ENCODE assay signal across 21 mouse cellular contexts in genomic region chr17:46021173-46021572, GRCm38 (mm10). TPM values are rescaled to one million over a fixed set of nuclear protein-coding genes. Genes with fewer than 3 reads are reported as not detected.
DNase-seq lines count a peak whose midpoint lies in the region; ATAC-seq and TF ChIP-seq lines count a peak whose summit lies in the region.
"Had no signal": no experiment of that assay in that cellular context is flagged by ENCODE, and none has a peak within 500 bp of the region (broad histone marks: within the 10 kb centered on the region; RNA-seq: fewer than 3 reads in every experiment).

No protein-coding gene starts in this region.

- H3K9me3 ChIP-seq in heart, postnatal 0 days (replicated peaks; ENCODE audit: control insufficient read depth, low read length), result no peaks in the 10 kb centered on the region
- H3K9me3 ChIP-seq in intestine, postnatal 0 days (ENCODE audit: control insufficient read depth), result no peaks in the 10 kb centered on the region
- no peaks in the 10 kb centered on the region for H3K9me3 ChIP-seq in intestine, embryonic 15.5 days
- H3K9me3 ChIP-seq: G1E had no signal

- ATAC-seq in heart, postnatal 0 days (ENCODE audit: insufficient read depth, low read depth), result no peak
- no peak for ATAC-seq in intestine, postnatal 0 days
- no peak for ATAC-seq in intestine, embryonic 15.5 days
- ATAC-seq: activated CD4-positive, CD25-positive, alpha-beta regulatory T cell, adult 4 months; CD4-positive, CD25-positive, alpha-beta regulatory T cell, adult 4 months; Patski had no signal

- no peaks in the 10 kb centered on the region for H3K27me3 ChIP-seq in heart, postnatal 0 days (ENCODE audit: control insufficient read depth, insufficient read depth, low read length)
- no peaks in the 10 kb centered on the region for H3K27me3 ChIP-seq in intestine, postnatal 0 days (replicated peaks; ENCODE audit: control insufficient read depth, insufficient read depth, low read length)
- no peaks in the 10 kb centered on the region for H3K27me3 ChIP-seq in intestine, embryonic 15.5 days (replicated peaks)
- H3K27me3 ChIP-seq in myocyte (ENCODE audit: control insufficient read depth, insufficient read depth, insufficient read length), result no peaks in the 10 kb centered on the region
- H3K27me3 ChIP-seq: CH12.LX, Patski had no signal

- H3K9ac ChIP-seq in heart, postnatal 0 days (replicated peaks; ENCODE audit: low read depth, low read length), result no peak overlapping the region
- H3K9ac ChIP-seq in intestine, postnatal 0 days (ENCODE audit: low read depth, low read length), result no peak overlapping the region
- H3K9ac ChIP-seq in intestine, embryonic 15.5 days, result no peak overlapping the region

- H3K4me2 ChIP-seq in heart, postnatal 0 days (ENCODE audit: low read depth, low read length), result no peak overlapping the region
- no peak overlapping the region for H3K4me2 ChIP-seq in intestine, postnatal 0 days (replicated peaks; ENCODE audit: low read depth)
- no peak overlapping the region for H3K4me2 ChIP-seq in intestine, embryonic 15.5 days (replicated peaks)
- H3K4me2 ChIP-seq in myocyte (ENCODE audit: low read depth), result no peak overlapping the region

- DNase-seq in gastrocnemius, adult 2 months, result no peak
- no peak for DNase-seq in gastrocnemius, postnatal 36 days
- no peak for DNase-seq in heart, postnatal 0 days (ENCODE audit: low spot score)
- no peak for DNase-seq in heart, adult 8-10 months (ENCODE audit: low spot score)
- no peak for DNase-seq in kidney, postnatal 14 days
- DNase-seq: adrenal gland, adult 2 months; adrenal gland, adult 8-10 months; adrenal gland, postnatal 14 days; adrenal gland, postnatal 25 days; adrenal gland, postnatal 36 days; B cell, adult 2 months; cerebellum, adult 11 months; cerebellum, adult 11-12 months had no signal

- TF ChIP-seq CTCF in gastrocnemius, adult 2 months (IDR thresholded peaks at IDR 0.05), result no peak
- TF ChIP-seq CTCF in heart, postnatal 0 days (IDR thresholded peaks at IDR 0.05; ENCODE audit: low read depth), result no peak
- TF ChIP-seq CTCF in intestine, postnatal 0 days (IDR thresholded peaks at IDR 0.05; ENCODE audit: low read depth), result no peak

- intact Hi-C loops in gastrocnemius, adult 2 months (cut with DNase I), result no loop called here
- intact Hi-C loops in gastrocnemius, postnatal 36 days (cut with DNase I), result no loop called here

- 92% methylated on average over 7 of the region's 7 CpGs for WGBS in heart, postnatal 0 days
- 87% methylated on average over 7 of the region's 7 CpGs for WGBS in intestine, postnatal 0 days
- 92% methylated on average over 7 of the region's 7 CpGs for WGBS in intestine, embryonic 15.5 days

- peak overlapping the region; percentile 8; the same call in 1 of the 2 replicates for H3K27ac ChIP-seq in gastrocnemius, adult 2 months
- H3K27ac ChIP-seq in heart, postnatal 0 days (ENCODE audit: low read depth), result 0 out of 2 replicates have a peak overlapping the region, but pooled peaks have one; percentile 4
- peak overlapping the region; percentile 21; the same call in 1 of the 2 replicates for H3K27ac ChIP-seq in intestine, postnatal 0 days (ENCODE audit: low read depth, low read length)
- no peak overlapping the region for H3K27ac ChIP-seq in intestine, embryonic 15.5 days

- H3K36me3 ChIP-seq in heart, postnatal 0 days (replicated peaks; ENCODE audit: control insufficient read depth, insufficient read depth, low read length), result peaks cover 93% of the 10 kb centered on the region
- peaks cover 92% of the 10 kb centered on the region for H3K36me3 ChIP-seq in intestine, postnatal 0 days (ENCODE audit: control insufficient read depth, insufficient read depth)
- peaks cover 61% of the 10 kb centered on the region for H3K36me3 ChIP-seq in intestine, embryonic 15.5 days
- peaks cover 96% of the 10 kb centered on the region for H3K36me3 ChIP-seq in myocyte (ENCODE audit: control insufficient read depth, insufficient read depth)

- H3K79me2 ChIP-seq in myocyte (ENCODE audit: control insufficient read depth, insufficient read depth), result peaks cover 52% of the 10 kb centered on the region

- no peak overlapping the region for H3K4me3 ChIP-seq in gastrocnemius, adult 2 months
- H3K4me3 ChIP-seq in heart, postnatal 0 days (ENCODE audit: low read depth, low read length), result no peak overlapping the region
- H3K4me3 ChIP-seq in intestine, postnatal 0 days (ENCODE audit: low read depth, low read length), result no peak overlapping the region
- H3K4me3 ChIP-seq in intestine, embryonic 15.5 days (replicated peaks), result no peak overlapping the region
- no peak overlapping the region for H3K4me3 ChIP-seq in myocyte

- peak; percentile 58 for TF ChIP-seq POLR2A in myocyte (IDR thresholded peaks at IDR 0.05; ENCODE audit: insufficient read length, low read depth)

- no peak overlapping the region for H3ac ChIP-seq in myocyte (ENCODE audit: control insufficient read depth, insufficient read length)

- TF ChIP-seq EP300 in heart, postnatal 0 days (IDR thresholded peaks at IDR 0.05; ENCODE audit: low read depth), result no peak

- H3K4me1 ChIP-seq in heart, postnatal 0 days (ENCODE audit: control insufficient read depth, insufficient read depth), result peaks cover 7% of the 10 kb centered on the region; the same call in 1 of the 2 replicates
- H3K4me1 ChIP-seq in intestine, postnatal 0 days (replicated peaks; ENCODE audit: control insufficient read depth, insufficient read depth, low read length), result no peaks in the 10 kb centered on the region; the same call in 1 of the 2 replicates
- H3K4me1 ChIP-seq in intestine, embryonic 15.5 days (replicated peaks), result peaks cover 4% of the 10 kb centered on the region

TF ChIP-seq in myocyte, 11 proteins besides CTCF, POLR2A, EP300 and RAD21:
- TF ChIP-seq REST (IDR thresholded peaks at IDR 0.05; ENCODE audit: insufficient read depth, insufficient read length) (no peak), POLR2AphosphoS2 (IDR thresholded peaks at IDR 0.05; ENCODE audit: insufficient read length, low read depth) (peak; percentile 81)
TF ChIP-seq in myocyte: peak in this region for 1.

RNA-seq across cellular contexts. Expression of gene Vegfa, which starts 11.0 kb away (rescaled TPM):
- 100 to 1,000 TPM; 135 to 219 TPM for total RNA-seq in gastrocnemius, adult 2 months (2021)
- 100 to 1,000 TPM; 137 to 152 TPM for total RNA-seq in gastrocnemius, postnatal 36 days (2021)
- total RNA-seq in heart, postnatal 0 days (2014; rRNA removed; ENCODE audit: low replicate concordance), result 122 and 224 TPM in 2 replicates
- 5.0 and 5.2 TPM in 2 replicates for polyA plus RNA-seq in heart, postnatal 0 days (2015; fragmentation: Nextera tagmentation; extraction: Ambion mirVana)
- total RNA-seq in heart, adult 8-10 months (2022), result 100 to 1,000 TPM; 195 to 267 (median 235) TPM
- 5.9 and 8.2 TPM in 2 replicates for polyA plus RNA-seq in intestine, postnatal 0 days (2015; fragmentation: Nextera tagmentation; extraction: Ambion mirVana)
- polyA plus RNA-seq in intestine, embryonic 15.5 days (2015; fragmentation: Nextera tagmentation; extraction: Ambion mirVana), result 3.6 and 4.7 TPM in 2 replicates
- 177 TPM for polyA plus RNA-seq in myocyte (2012; fragmentation: generic; extraction: Trizol)
- polyA plus RNA-seq: activated CD4-positive, CD25-positive, alpha-beta regulatory T cell, adult 4 months; CD4-positive, CD25-positive, alpha-beta regulatory T cell, adult 4 months had no signal
